Mouse (Mus musculus): Measurements from ENCODE around the gene Ptk7.

GRCm38 (mm10) chr17:46548741-46549140, 80.6 kb downstream of the Ptk7 start:
- TF ChIP-seq CTCF (IDR thresholded peaks at IDR 0.05; ENCODE audit: extremely low read depth, insufficient read length, insufficient replicate concordance, low read depth, low read length) (no peak), POLR2A (IDR thresholded peaks at IDR 0.05; ENCODE audit: low read depth, low read length) (no peak)

Measured in small intestine, adult 2 months (tissue).